Mouse (Mus musculus): ENCODE measurements around the gene Osbpl5.
A peak's percentile ranks its signal among the peaks of the same experiment; 100 is the strongest.
"Not testable (repeated sequence)": the region's sequence is repeated elsewhere in the genome, so short reads cannot be mapped to it uniquely, and the experiment has no call there.

Gene Osbpl5

DNA sequence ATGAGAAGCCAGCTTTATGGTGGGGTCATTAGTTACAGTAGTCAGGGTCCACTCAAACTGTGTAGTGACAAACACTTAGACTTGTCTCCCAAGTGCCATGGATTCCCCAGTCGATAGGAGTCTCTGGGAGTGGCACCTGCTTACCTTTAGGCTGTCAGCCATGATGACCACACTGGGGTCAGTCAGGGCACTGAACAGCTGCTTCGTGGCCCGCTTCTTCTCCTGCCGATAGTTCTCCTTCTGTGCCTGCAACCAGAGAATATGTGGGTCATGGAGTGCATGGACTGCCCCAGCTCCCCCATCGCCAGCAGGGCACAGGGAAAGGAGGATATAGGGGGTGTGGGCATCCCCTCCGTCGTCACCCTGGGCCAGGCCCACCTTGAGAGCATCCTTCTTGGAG lies 47.4 kb downstream of the Osbpl5 start:
- no peak for DNase-seq (ENCODE audit: low read depth, low spot score)

DNA sequence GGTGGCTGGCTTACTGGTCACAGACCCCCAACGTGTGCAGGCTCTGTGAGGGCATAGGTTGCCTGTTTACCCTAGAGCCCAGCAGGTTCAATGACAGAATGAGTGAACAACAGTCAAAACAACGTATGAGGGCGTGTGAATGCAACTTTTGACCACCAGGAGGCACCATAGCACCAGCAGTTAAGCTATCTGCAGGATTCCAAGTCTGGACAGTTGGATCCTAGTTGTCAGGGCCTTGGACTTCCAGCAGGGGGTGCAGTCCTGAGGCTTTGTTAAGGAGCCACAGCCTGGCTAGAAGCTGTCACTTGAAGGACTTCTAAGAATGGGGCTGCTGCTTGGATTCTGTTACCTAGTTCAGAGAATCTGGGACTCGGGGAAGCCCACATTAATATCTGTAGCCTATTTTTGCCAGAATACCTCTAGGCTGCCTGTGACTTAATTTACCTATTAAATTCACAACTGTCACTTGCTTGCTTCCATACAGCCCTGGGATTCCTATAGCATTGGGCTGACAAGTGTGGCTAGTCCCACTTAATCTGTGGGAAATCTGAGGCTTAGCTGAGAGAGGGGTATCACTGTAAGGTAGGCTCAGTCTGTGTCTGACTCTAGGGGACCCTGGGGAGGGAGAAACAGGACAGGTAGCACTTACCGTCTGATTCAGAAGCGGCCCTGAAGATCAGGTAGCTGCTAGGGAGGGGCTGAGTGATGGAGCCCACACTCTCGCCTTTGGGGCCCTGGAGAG lies 49.9 kb downstream of the Osbpl5 start:
- DNase-seq (ENCODE audit: low read depth, low spot score), result peak; percentile 93

DNA sequence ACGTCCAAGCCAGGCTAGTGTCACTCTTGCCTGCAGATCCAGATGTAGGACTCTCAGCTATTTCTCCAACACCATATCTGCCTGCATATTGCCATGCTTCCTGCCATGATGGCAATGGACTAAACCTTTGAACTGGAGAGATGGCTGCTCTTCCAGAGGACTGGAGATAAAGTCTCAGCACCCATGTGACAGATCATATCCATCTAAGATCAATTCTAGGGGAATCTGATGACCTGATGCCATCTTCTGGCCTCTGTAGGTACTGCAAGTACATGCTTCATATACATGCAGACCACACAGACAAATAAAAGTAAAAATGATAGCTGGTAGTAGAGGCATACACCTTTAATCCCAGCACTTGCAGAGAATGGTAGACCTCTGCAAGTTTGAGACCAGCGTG lies 60.6 kb downstream of the Osbpl5 start:
- DNase-seq (ENCODE audit: low read depth, low spot score), result no peak

DNA sequence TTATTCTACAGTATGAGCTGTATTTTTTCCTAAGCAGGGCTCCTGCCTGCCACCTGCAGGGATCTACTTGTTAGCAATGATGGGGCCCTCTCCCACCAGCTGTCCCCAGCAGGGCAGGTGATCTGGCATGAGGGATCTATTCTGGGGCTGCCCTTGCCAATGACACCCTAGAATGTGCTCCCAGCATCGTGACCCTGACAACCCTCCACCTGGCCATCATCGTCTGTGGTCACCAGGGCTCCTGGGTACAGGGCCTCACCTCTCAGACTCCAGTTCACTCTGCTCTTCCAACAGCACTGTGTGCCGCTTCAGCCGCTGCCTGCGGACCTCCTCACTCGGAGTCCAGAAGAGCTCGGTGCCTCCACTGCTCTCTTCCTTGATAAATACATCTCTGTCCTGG lies 62.2 kb downstream of the Osbpl5 start:
- DNase-seq (ENCODE audit: low read depth, low spot score), result no peak

DNA sequence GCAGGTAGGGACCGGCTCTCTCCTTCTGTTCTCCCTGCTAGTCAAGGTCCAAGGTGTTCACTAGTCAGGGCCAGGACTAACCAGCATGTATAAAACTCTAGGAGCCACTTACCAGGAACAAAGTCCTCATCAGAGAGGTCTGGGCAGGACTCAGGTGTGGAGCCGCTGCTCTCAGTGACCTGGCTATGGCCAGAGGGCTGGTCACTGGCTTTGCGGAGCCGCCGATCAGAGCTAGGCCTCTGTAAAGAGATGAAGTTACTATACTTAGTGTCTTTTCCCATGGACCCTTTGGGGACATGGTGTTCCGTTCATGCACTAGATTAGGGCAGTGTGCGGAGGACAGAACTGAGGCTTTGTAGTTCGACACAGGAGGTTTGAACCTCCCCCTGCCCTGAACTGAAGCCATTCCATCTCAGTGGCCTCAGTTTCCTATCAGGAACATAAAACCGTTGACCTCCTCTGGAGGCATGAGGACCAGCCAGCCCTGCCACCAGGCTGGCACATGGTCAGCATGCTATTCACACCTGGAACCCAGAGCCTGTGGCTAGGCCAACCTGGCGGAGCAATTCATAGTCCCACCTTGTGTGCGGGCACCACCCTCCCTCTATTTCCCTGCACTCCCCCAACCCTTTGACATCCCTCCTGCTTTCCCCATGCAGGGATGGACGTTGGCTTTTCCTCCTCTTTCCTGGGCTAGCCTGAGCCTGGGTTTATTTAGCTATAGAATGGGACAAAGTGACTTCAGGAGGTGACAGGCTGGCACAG lies 63.9 kb downstream of the Osbpl5 start:
- DNase-seq (ENCODE audit: low read depth, low spot score), result no peak

DNA sequence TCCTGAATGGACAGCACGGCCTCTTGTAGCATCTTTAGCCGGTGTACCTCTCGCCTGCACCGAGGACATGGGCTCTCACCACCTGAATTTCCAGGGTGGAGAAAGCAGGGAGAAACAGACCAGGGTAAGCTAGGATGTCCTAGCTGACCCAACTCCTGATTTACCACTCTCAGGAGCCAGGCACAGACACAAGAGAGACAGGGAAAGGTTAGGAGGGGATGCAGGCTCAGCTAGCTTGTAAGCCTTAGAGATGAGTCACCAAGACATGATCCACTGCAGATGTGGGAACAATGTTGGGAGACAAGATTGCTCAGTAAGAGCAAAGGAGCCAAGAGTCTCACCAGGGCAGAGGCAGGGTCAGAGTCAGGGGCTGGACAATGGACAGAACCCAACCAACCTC lies 64.9 kb downstream of the Osbpl5 start:
- no peak for DNase-seq (ENCODE audit: low read depth, low spot score)

DNA sequence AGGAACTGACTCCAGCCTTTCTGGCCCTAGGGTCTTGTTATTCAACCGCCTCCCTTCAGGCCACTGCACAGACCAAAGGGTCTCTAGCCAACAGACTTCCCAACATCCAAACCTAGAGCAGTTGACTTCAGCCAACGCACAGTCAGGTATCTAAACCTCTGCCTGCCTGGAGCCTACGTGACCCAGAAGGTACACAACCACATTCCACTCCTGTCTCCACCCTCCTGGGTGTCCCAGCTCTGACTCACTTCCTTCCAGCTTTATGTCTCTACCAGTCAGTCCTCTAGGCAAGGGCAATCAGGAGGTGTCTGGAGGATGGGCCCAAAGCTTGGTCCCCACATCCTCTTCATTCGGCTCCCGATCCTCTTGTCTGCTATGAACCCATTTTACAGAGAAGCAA lies 65.6 kb downstream of the Osbpl5 start:
- DNase-seq (ENCODE audit: low read depth, low spot score), result no peak

DNA sequence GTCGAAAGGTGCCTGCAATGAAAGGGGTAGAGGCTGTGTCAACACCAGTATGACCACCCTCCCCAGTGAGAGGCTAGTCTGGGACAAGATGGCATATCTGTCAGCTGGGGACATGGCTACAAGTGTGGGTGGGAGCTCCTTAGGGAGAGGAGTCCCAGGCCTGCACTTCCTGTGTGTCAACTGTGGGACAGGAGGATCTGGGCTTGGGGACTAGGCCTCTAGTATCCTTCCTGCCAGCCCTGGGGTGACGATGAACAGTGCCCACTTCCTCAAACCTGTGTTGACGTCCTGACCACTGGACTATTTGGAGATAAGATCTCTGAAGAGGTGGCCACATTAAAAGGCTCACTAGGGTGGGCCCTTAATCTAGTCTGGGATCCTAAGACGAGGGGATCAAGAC lies 66.8 kb downstream of the Osbpl5 start:
- DNase-seq (ENCODE audit: low read depth, low spot score), result no peak

DNA sequence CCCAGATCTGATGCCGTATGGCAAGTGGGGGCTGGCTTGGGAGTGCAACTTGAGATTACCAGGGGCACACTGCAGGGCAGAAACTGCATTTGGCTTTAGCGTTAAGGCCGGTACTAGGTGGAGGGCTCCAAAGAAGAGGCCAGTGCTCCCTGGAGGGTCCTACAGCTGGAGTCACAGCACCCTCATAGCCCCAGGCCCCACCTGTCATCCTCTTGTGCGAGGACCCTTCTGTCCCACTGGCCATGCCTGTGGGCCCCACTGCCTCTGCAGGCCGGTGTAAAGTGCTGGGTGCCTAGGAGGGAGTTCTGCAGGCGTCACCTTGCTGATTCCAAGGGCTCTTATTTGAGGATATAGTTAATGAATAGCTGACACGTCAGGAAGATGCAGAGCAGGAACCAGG lies 67.3 kb downstream of the Osbpl5 start:
- DNase-seq (ENCODE audit: low read depth, low spot score), result no peak

DNA sequence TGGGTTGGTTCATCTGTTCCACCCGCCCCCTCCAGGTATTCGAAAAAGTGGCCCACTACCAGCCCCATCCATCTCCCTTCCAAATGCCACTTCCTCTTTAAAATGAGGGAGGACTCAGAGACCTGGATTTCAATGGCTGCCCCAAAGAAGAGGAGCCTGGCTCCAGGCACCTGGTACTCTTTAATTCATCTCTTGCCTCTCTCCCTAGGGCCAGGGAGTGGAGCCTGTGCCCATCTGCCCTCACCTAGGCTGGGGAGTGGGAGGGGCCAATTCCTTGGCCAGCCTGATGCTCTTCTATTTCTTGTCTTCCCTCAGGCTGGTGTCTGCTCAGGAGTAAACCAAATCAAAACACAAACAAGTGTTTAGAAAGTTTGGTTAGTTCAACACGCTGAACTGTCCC lies 70.1 kb downstream of the Osbpl5 start:
- not testable (repeated sequence) for DNase-seq (ENCODE audit: low read depth, low spot score)

DNA sequence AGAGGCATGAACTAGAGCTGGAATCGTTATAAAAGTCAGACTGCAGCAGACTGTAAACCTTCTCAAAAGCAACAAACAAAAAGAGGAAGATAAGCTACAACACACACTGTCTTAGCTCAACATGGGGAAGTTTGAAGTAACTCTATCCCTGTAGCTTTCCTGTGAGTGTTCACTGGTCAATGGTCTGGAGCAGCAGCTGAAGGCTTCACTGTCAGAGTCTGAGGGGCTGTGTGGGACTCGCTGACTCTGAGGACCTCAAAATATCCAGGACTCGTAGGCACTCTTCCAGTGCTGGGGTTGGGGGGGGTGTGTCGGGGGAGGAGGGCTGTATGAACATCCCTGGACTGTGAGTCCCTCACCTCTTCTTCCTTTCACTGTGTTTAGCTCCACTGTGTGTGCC lies 70.6 kb downstream of the Osbpl5 start:
- not testable (repeated sequence) for DNase-seq (ENCODE audit: low read depth, low spot score)

DNA sequence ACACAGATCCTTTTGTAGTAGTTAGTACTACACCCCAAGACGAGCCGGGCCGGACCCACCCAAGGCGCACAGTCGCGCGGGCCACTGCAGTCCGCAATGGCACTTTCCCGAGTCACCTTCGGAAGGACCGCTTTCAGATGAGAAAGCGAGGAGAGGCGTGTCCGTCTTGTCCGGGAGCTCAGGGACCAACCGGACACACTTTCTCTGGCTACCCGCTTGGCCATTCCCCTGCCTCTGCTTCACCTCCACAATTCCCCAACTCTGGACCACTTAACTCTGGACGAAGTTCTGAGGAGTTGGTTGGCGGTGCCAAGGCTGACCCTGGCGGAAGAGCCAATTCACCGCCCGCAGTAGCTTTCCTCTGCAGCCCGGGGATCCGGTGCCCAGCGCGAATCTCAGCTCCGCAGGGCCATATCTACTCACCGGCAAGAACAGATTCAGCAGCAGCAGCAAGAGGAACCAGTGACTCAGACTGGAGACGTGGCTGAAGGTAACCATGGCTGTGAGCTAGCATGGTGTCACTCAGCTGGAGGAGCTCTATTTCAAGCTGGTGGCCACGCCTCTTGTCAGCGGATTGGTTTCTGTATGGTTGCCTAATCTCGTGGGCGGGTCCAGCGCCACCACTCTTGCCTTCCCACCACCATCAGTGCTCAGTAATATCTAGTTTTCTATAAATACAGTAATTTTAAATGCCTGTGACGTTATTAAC lies 71.3 kb downstream of the Osbpl5 start, which contains the start of gene Tnfrsf23:
TSS of gene Tnfrsf23 (minus strand) at position 514 of the 709 bp plus-strand sequence.
- DNase-seq (ENCODE audit: low read depth, low spot score), result peak; percentile 19

DNA sequence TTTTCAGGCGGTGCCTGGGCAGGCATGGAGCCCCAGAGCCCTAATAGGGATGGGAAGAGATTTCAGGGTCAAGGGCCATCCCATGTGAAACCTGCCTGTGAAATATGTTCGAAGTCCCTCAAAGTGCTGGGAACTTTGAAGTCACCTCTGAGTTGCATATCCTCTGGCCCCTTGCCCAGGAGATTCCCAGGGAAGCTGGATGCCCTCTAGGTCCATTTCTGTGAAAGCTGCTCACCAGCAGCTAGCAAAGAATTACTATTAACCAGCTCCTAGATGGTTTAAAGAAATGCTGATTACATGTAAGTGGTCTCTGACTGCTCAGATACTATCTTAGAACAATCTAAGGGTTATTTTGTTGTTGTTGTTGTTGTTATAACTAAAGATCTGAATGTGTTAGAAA lies 72.2 kb downstream of the Osbpl5 start:
- DNase-seq (ENCODE audit: low read depth, low spot score), result not testable (repeated sequence)

DNA sequence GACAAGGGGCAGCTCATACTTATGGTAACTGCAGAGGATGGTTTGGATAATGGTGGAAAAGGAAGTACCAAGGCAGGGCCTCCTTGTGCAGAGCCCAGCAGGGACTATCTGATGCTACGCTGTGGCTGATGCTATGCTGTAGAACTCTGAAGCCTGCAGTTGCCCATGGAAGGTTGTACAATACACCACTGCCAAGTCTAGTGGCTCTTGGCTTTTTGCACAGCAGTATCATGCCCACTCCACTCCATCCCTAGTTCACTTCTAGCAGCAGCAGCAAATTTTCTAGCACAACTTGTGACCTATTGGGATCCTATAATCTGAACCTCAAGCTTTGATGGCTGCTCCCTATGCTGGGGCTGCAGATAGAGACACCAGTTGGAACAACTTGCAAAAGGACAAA lies 75.2 kb downstream of the Osbpl5 start:
- no peak for DNase-seq (ENCODE audit: low read depth, low spot score)

DNA sequence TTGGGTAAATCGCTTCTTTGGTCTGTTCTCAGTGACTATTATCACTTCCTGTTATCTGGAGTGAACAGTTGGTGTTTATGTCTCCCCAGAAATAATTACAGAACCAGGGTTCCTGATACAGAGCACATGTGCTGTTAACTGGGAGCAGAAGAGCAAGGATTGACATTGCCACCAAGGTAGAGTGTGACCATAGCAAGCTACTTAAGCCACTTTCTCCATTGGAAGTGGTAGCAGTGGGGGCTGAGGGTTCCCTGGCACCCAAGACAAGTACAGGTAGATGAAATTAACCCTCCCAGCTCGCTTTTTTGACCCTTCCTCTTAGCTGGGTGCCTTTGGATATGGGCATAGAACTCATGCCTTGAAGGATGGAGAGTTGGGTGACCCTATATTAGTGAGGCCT lies 75.9 kb downstream of the Osbpl5 start:
- DNase-seq (ENCODE audit: low read depth, low spot score), result not testable (repeated sequence)

DNA sequence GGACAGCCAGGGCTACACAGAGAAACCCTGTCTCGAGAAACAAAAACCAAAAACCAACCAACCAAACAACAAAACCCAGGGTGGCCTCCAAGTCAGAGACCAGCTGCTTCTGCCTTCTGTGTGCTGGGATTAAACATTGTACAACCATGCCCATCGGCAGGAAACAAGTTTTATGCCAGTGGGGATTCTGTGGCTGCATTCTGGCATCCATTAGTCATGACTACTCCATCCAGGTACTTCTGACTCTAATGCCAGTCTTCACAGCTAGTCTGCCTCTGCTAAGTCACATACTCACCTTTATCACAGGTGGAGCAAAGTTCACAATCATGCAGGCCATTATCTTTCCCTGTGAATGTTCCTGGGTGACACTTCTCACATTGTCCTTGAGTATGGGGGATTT lies 77.1 kb downstream of the Osbpl5 start:
- not testable (repeated sequence) for DNase-seq (ENCODE audit: low read depth, low spot score)

DNA sequence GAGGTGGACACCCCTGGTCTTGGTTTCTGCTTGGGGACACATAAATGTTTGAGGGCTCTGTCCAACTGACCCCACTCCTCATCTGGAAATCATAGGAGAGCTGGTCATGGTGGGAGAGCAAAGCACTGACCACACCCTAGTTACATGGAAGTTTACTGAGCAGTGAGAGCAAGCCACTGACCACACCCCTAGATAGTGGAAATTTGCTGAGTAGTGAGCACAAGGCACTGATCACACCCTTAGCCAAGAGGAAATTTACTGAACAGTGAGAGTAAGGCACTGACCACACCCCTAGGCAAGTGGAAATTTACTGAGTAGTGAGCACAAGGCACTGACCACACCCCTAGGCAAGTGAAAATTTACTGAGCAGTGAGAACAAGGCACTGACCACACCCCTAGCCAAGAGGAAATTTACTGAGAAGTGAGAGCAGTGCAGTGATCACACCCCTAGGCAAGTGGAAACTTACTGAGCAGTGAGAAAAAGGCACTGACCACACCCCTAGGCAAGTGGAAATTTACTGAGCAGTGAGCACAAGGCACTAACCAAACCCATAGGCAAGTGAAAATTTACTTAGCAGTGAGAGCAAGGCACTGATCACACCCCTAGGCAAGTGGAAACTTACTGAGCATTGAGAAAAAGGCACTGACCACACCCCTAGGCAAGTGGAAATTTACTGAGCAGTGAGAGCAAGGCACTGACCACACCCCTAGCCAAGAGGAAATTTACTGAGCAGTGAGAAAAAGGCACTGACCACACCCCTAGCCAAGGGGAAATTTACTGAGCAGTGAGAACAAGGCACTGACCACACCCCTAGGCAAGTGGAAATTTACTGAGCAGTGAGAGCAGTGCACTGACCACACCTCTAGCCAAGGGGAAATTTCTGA lies 90.1 kb downstream of the Osbpl5 start:
- DNase-seq (ENCODE audit: low read depth, low spot score), result no peak

DNA sequence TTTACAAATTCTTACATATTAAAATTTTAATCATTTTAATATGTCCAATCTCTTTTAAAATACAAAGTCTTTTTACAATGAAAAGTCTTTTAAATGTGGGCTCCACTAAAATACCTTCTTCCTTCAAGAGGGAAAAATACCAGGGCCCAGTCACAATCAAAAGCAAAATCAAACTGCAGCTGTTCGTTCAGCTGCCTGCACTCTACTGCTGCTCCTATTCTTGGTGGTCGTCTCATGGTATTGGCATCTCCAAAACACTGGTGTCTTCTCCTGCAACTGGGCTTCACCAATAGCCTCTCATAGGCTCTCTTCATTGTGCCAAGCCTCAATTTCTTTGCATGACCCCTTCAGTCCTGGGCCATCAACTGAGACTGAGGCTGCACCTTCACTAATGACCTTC lies 93.3 kb downstream of the Osbpl5 start:
- no peak for DNase-seq (ENCODE audit: low read depth, low spot score)

DNA sequence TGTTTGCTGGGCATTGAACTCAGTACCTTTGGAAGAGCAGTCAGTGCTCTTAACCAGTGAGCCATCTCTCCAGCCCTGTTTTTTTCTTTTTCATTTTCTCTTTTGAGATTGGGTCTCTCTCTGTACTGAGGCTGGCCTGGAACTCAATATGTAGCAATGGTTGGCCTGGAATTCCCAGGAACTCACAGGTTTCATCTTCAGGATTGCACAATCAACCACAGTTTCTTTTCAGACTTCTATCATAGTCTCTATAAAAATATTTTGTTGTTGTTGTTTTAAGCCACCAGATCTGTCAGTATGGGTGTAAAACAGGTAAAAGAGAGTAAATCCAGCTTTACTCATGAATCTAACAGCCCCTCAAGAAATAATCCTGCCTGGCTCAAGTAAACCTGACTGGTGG lies 96.0 kb downstream of the Osbpl5 start:
- DNase-seq (ENCODE audit: low read depth, low spot score), result no peak

DNA sequence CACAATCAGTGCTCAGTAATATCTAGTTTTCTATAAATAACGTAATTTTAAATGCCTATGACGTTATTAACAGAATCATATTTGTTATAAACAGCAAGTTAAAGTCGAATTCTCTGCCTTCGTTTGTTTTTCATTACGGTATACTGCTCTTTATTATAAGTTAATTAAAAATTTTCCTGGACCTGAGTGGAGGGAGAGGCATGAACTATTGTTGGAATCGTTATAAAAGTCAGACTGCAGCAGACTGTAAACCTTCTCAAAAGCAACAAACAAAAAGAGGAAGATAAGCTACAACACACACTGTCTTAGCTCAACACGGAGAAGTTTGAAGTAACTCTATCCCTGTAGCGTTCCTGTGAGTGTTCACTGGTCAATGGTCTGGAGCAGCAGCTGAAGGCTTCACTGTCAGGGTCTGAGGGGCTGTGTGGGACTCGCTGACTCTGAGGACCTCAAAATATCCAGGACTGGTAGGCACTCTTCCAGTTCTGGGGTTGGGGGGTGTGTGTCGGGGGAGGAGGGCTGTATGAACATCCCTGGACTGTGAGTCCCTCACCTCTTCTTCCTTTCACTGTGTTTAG lies 106.9 kb downstream of the Osbpl5 start:
- not testable (repeated sequence) for DNase-seq (ENCODE audit: low read depth, low spot score)
